Mouse (Mus musculus): ENCODE data around the gene Tbx4. TPM values are rescaled to one million over a fixed set of nuclear protein-coding genes. Genes with fewer than 3 reads are reported as not detected.

The Tbx4 gene
- total and polyA plus RNA-seq, 2 experiments from 2014 or later, result 0.20 to 0.47 TPM

- Histone ChIP-seq H3K27ac (no peak overlapping the region), H3K27me3 (ENCODE audit: insufficient read depth, low read length) (peaks cover 36% of the 10 kb centered on the region), H3K9me3 (ENCODE audit: low read length) (0 out of 2 replicates have a peak, but pooled peaks cover 2% of the 10 kb centered on the region), H3K4me2 (ENCODE audit: low read depth, low read length) (no peak overlapping the region), H3K4me3 (ENCODE audit: low read length) (no peak overlapping the region), H3K9ac (replicated peaks; ENCODE audit: low read length) (no peak overlapping the region), H3K4me1 (ENCODE audit: insufficient read depth, low read length) (no peaks in the 10 kb centered on the region), H3K36me3 (ENCODE audit: insufficient read depth, low read length) (no peaks in the 10 kb centered on the region)
- DNase-seq (ENCODE audit: low spot score) (no peak), ATAC-seq (no peak)
- TF ChIP-seq CTCF (IDR thresholded peaks at IDR 0.05; ENCODE audit: low read depth), result no peak
These were observed 14.1 kb downstream of the Tbx4 start for GRCm38 (mm10) chr11:85900291-85900690.

GRCm38 (mm10) chr11:85909514-85909913, 23.3 kb downstream of the Tbx4 start:
- Histone ChIP-seq H3K9ac (replicated peaks; ENCODE audit: low read length) (no peak overlapping the region), H3K4me2 (ENCODE audit: low read depth, low read length) (no peak overlapping the region), H3K27ac (no peak overlapping the region), H3K4me3 (ENCODE audit: low read length) (no peak overlapping the region), H3K27me3 (ENCODE audit: insufficient read depth, low read length) (no peaks in the 10 kb centered on the region), H3K36me3 (ENCODE audit: insufficient read depth, low read length) (no peaks in the 10 kb centered on the region), H3K4me1 (ENCODE audit: insufficient read depth, low read length) (no peaks in the 10 kb centered on the region), H3K9me3 (ENCODE audit: low read length) (no peaks in the 10 kb centered on the region)
- 76% methylated on average over 4 of the region's 4 CpGs for WGBS
- ATAC-seq, result no peak
- DNase-seq (ENCODE audit: low spot score), result no peak
- no peak for TF ChIP-seq CTCF (IDR thresholded peaks at IDR 0.05; ENCODE audit: low read depth)

- no peaks in the 10 kb centered on the region for H3K36me3 ChIP-seq (ENCODE audit: insufficient read depth, low read length)
- no peaks in the 10 kb centered on the region for H3K9me3 ChIP-seq (ENCODE audit: low read length)
- H3K4me3 ChIP-seq (ENCODE audit: low read length), result no peak overlapping the region
- 28% methylated on average over 10 of the region's 10 CpGs for WGBS
- no peak overlapping the region for H3K27ac ChIP-seq
- no peak overlapping the region for H3K9ac ChIP-seq (replicated peaks; ENCODE audit: low read length)
- H3K27me3 ChIP-seq (ENCODE audit: insufficient read depth, low read length), result no peaks in the 10 kb centered on the region
- TF ChIP-seq CTCF (IDR thresholded peaks at IDR 0.05; ENCODE audit: low read depth), result no peak
- no peaks in the 10 kb centered on the region for H3K4me1 ChIP-seq (ENCODE audit: insufficient read depth, low read length)
- no peak overlapping the region for H3K4me2 ChIP-seq (ENCODE audit: low read depth, low read length)
- DNase-seq (ENCODE audit: low spot score) (no peak), ATAC-seq (no peak)
These were observed 23.9 kb downstream of the Tbx4 start for GRCm38 (mm10) chr11:85910133-85910532.

GRCm38 (mm10) chr11:85913506-85913905, 27.3 kb downstream of the Tbx4 start:
- H3K27ac ChIP-seq, result no peak overlapping the region
- ATAC-seq (no peak), DNase-seq (ENCODE audit: low spot score) (no peak)
- H3K27me3 ChIP-seq (ENCODE audit: insufficient read depth, low read length), result no peaks in the 10 kb centered on the region
- no peaks in the 10 kb centered on the region for H3K4me1 ChIP-seq (ENCODE audit: insufficient read depth, low read length)
- H3K9ac ChIP-seq (replicated peaks; ENCODE audit: low read length), result no peak overlapping the region
- H3K4me2 ChIP-seq (ENCODE audit: low read depth, low read length), result no peak overlapping the region
- no peak overlapping the region for H3K4me3 ChIP-seq (ENCODE audit: low read length)
- TF ChIP-seq CTCF (IDR thresholded peaks at IDR 0.05; ENCODE audit: low read depth), result no peak
- WGBS, result 67% methylated on average over 7 of the region's 7 CpGs
- H3K9me3 ChIP-seq (ENCODE audit: low read length), result no peaks in the 10 kb centered on the region
- H3K36me3 ChIP-seq (ENCODE audit: insufficient read depth, low read length), result no peaks in the 10 kb centered on the region

- DNase-seq (ENCODE audit: low spot score), result no peak
These were observed 31.1 kb downstream of the Tbx4 start for GRCm38 (mm10) chr11:85917091-85917992.

GRCm38 (mm10) chr11:85917993-85918325, 31.7 kb downstream of the Tbx4 start:
- H3K4me3 ChIP-seq (ENCODE audit: low read length), result no peak overlapping the region
- no peak overlapping the region for H3K4me2 ChIP-seq (ENCODE audit: low read depth, low read length)
- no peak overlapping the region for H3K27ac ChIP-seq
- 22% methylated on average over 11 of the region's 11 CpGs for WGBS
- no peaks in the 10 kb centered on the region for H3K4me1 ChIP-seq (ENCODE audit: insufficient read depth, low read length)
- no peak overlapping the region for H3K9ac ChIP-seq (replicated peaks; ENCODE audit: low read length)
- ATAC-seq, result no peak
- DNase-seq (ENCODE audit: low spot score), result no peak
- no peaks in the 10 kb centered on the region for H3K27me3 ChIP-seq (ENCODE audit: insufficient read depth, low read length)
- no peaks in the 10 kb centered on the region for H3K9me3 ChIP-seq (ENCODE audit: low read length)
- no peaks in the 10 kb centered on the region for H3K36me3 ChIP-seq (ENCODE audit: insufficient read depth, low read length)
- no peak for TF ChIP-seq CTCF (IDR thresholded peaks at IDR 0.05; ENCODE audit: low read depth)

More at GRCm38 (mm10) chr11:85917091-85917992, 31.1 kb downstream of the Tbx4 start:
- Histone ChIP-seq H3K27ac (no peak overlapping the region), H3K9ac (replicated peaks; ENCODE audit: low read length) (no peak overlapping the region), H3K9me3 (ENCODE audit: low read length) (no peaks in the 10 kb centered on the region), H3K27me3 (ENCODE audit: insufficient read depth, low read length) (no peaks in the 10 kb centered on the region), H3K4me3 (ENCODE audit: low read length) (no peak overlapping the region), H3K36me3 (ENCODE audit: insufficient read depth, low read length) (no peaks in the 10 kb centered on the region), H3K4me1 (ENCODE audit: insufficient read depth, low read length) (no peaks in the 10 kb centered on the region), H3K4me2 (ENCODE audit: low read depth, low read length) (no peak overlapping the region)
- ATAC-seq, result no peak
- no peak for TF ChIP-seq CTCF (IDR thresholded peaks at IDR 0.05; ENCODE audit: low read depth)
- WGBS, result 45% methylated on average over 12 of the region's 12 CpGs

GRCm38 (mm10) chr11:85918388-85918940, 32.2 kb downstream of the Tbx4 start:
- DNase-seq (ENCODE audit: low spot score) (no peak), ATAC-seq (no peak)
- no peak overlapping the region for H3K4me2 ChIP-seq (ENCODE audit: low read depth, low read length)
- H3K9ac ChIP-seq (replicated peaks; ENCODE audit: low read length), result no peak overlapping the region
- no peaks in the 10 kb centered on the region for H3K9me3 ChIP-seq (ENCODE audit: low read length)
- H3K27me3 ChIP-seq (ENCODE audit: insufficient read depth, low read length), result no peaks in the 10 kb centered on the region
- H3K4me1 ChIP-seq (ENCODE audit: insufficient read depth, low read length), result no peaks in the 10 kb centered on the region
- no peak overlapping the region for H3K4me3 ChIP-seq (ENCODE audit: low read length)
- no peak overlapping the region for H3K27ac ChIP-seq
- H3K36me3 ChIP-seq (ENCODE audit: insufficient read depth, low read length), result no peaks in the 10 kb centered on the region
- 48% methylated on average over 10 of the region's 10 CpGs for WGBS
- TF ChIP-seq CTCF (IDR thresholded peaks at IDR 0.05; ENCODE audit: low read depth), result no peak
